Mouse (Mus musculus) olfactory bulb, adult 2 months (tissue): ENCODE data around the gene Bcl2l12.

Experiments
- CTCF ChIP-seq: fragments of 200-500 bp; IDR thresholded peaks from 2 replicates; pipeline ENCODE4 v1.5.1; 2012; ENCODE audit warnings: low read depth, mild to moderate bottlenecking, low read length, moderate library complexity; ENCODE audit not compliant: insufficient read depth
- POLR2A ChIP-seq: fragments of 200-500 bp; IDR thresholded peaks from 2 replicates; pipeline ENCODE4 v1.6.1; 2012; ENCODE audit warnings: mild to moderate bottlenecking, low read depth, low read length, moderate library complexity; ENCODE audit not compliant: insufficient read depth

DNA sequence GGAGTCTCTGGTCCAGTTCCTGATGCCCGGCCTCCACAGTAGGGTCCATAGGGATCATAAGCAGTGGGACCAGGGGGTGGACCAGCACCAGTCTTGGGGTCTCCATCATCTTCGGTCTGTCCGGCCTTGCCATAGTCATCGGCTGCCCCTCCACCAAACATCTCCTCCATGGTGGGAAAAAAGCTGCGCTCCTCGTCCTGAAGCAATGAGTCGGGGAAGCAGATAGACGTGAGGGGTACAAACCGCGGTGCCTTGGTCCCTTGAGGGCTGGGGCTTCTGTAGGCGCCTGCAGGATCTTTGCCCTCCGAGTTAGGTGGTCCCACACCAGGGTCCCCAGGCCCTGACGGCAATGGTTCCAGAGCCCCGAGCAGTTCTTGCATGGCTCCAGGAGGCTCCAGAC lies 49.0 kb upstream of the Bcl2l12 start:
- TF ChIP-seq POLR2A (no peak), CTCF (no peak)
